Mouse (Mus musculus) stomach, postnatal 0 days (tissue): ENCODE measurements around the gene Hspa12a.

Experiments
- CTCF ChIP-seq: IDR thresholded peaks from 2 replicates; pipeline ENCODE4 v1.5.1; 2016; ENCODE audit warnings: antibody characterized with exemption, low read depth, mild to moderate bottlenecking, moderate library complexity
- EP300 ChIP-seq: optimal IDR thresholded peaks from 2 replicates; pipeline ENCODE3; 2016; ENCODE audit warnings: antibody characterized with exemption

DNA sequence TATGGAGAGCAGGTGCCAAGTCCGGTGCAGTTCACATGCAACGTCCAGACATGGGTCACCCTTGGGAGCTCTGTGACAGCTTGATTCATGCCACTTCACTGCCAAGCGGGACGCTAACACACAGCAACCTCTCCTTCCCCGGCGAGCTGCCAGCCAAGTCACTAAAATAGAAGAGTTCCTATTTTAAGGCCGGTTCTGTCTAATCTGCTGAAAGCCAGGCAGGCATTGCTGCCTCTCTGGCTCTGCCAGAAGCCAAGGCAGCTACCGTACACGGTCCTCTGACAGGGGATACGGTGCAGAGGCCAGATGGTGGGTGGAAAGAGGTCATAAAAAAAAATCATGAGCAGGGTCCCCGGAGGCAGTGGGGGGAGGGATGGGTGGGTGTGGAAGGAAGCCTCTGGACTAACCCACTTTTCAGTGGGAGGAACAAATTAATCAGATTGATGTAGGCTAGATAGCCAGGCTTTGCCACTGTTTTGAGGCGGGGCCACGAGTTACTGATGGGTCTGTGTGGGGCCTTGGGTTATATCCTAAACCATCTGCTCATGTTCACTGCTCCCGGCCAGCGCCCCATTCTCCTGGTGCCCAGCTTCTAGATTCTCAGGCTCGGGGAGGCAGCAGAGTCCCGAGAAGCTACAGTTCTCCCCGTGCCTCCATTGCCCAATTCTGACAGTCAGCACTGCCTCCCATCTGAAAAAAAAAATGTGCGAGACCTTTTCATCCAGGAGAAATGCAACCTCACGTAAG is 120.8 kb downstream of the Hspa12a start:
- TF ChIP-seq EP300 (no peak), CTCF (no peak)
